Mouse (Mus musculus): ENCODE results near the gene Gm21992. TPM values are rescaled to one million over a fixed set of nuclear protein-coding genes. Genes with fewer than 3 reads are reported as not detected.
"Not testable (repeated sequence)": the region's sequence is repeated elsewhere in the genome, so short reads cannot be mapped to it uniquely, and the experiment has no call there.

Gm21992 gene
- total RNA-seq, 1 experiment: 40.0 TPM

DNA sequence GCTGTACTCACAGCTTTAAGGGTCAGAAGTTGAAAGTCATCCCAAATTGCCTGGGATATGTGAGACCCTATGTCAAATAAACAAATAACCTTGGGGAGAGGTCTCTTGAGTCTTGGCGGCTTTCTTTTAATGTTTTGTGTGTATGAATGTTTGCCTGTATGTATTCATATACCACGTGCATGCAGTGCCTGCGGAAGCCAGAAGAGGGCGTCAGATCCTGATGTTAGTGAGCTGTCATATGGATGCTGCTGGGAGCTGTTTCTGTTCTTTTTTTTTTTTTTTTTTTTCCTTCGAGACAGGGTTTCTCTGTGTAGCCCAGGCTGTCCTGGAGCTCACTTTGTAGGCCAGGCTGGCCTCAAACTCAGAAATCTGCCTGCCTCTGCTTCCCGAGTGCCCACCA lies 1.6 kb upstream of the Gm21992 start:
- DNase-seq (ENCODE audit: low read depth, low spot score): peak; percentile 81
- no peaks in the 10 kb centered on the region for H3K9me3 ChIP-seq (ENCODE audit: control insufficient read depth, insufficient read depth, low read depth, low read length)
- peaks cover 1 to 6% of the 10 kb centered on the region in 2 experiments; a peak in 3 of 4 replicates for H3K4me1 ChIP-seq (ENCODE audit: control insufficient read depth in 2 of 2, insufficient read depth in 2 of 2, low read length in 2 of 2, poor library complexity in 1 of 2)
- H3K9ac ChIP-seq (ENCODE audit: insufficient read depth, low read depth, low read length, poor library complexity, severe bottlenecking): no peak overlapping the region
- in situ Hi-C loops (cut with MboI; ENCODE audit: low sequenced_read_pairs in 2 of 2, unreplicated experiment in 2 of 2): no loop called here
- no peak overlapping the region for H3K4me3 ChIP-seq (ENCODE audit: insufficient read depth in 1 of 2, low read depth in 1 of 2, low read length in 2 of 2, poor library complexity in 1 of 2, severe bottlenecking in 1 of 2)
- TF ChIP-seq ZNF384 (IDR thresholded peaks at IDR 0.05; ENCODE audit: low read depth, low read length) (peak; percentile 95), ZC3H11A (IDR thresholded peaks at IDR 0.05; ENCODE audit: borderline replicate concordance, low read depth, low read length) (peak; percentile 7; the same call in 1 of the 2 replicates), MAFK (IDR thresholded peaks at IDR 0.05; ENCODE audit: insufficient read depth, low read depth, low read length) (no peak), HCFC1 (IDR thresholded peaks at IDR 0.05; ENCODE audit: borderline replicate concordance, insufficient read depth, low read length) (no peak), CHD2 (IDR thresholded peaks at IDR 0.05; ENCODE audit: low read depth, low read length) (no peak)
- H3K27ac ChIP-seq (ENCODE audit: insufficient read depth, low read depth, low read length, poor library complexity, severe bottlenecking): no peak overlapping the region
- peaks cover 1% of the 10 kb centered on the region; the same call in 1 of the 2 replicates for H3K36me3 ChIP-seq (ENCODE audit: control insufficient read depth, insufficient read depth, low read length, poor library complexity, severe bottlenecking)

GRCm38 (mm10) chr19:4812334-4812949 lies 1.0 kb upstream of the Gm21992 start:
- H3K36me3 ChIP-seq (ENCODE audit: control insufficient read depth, insufficient read depth, low read length, poor library complexity, severe bottlenecking); H3K4me1 ChIP-seq (ENCODE audit: control insufficient read depth in 2 of 2, insufficient read depth in 2 of 2, low read length in 2 of 2, poor library complexity in 1 of 2); DNase-seq (ENCODE audit: low read depth, low spot score); H3K9me3 ChIP-seq (ENCODE audit: control insufficient read depth, insufficient read depth, low read depth, low read length); in situ Hi-C loops (cut with MboI; ENCODE audit: low sequenced_read_pairs in 2 of 2, unreplicated experiment in 2 of 2): not testable (repeated sequence)
- Histone ChIP-seq H3K9ac (ENCODE audit: insufficient read depth, low read depth, low read length, poor library complexity, severe bottlenecking) (peak overlapping the region; percentile 89; the same call in 1 of the 2 replicates), H3K27ac (ENCODE audit: insufficient read depth, low read depth, low read length, poor library complexity, severe bottlenecking) (peak overlapping the region; percentile 89; the same call in 1 of the 2 replicates), H3K4me3 (ENCODE audit: insufficient read depth in 1 of 2, low read depth in 1 of 2, low read length in 2 of 2, poor library complexity in 1 of 2, severe bottlenecking in 1 of 2) (peak overlapping the region; percentile 77 to 94)

DNA sequence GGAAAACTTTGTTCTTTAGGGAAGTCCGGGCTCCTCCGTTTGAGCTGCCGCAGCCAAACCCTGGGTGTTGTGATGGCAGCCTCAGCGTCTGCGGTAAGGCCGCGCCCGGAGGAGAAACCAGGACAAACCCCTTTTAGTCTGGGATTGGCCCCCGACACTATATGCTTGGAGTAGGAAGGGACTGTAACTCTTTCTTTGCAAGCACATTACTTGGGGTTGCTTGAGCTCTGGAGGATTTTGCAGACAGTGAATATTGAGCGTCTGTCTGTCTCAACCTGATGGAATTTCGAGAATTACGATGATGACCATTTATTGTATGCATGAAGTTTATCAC lies 464 bp upstream of the Gm21992 start:
- Histone ChIP-seq H3K9me3 (ENCODE audit: control insufficient read depth, insufficient read depth, low read depth, low read length) (no peaks in the 10 kb centered on the region), H3K4me3 (ENCODE audit: insufficient read depth in 1 of 2, low read depth in 1 of 2, low read length in 2 of 2, poor library complexity in 1 of 2, severe bottlenecking in 1 of 2) (peak overlapping the region; percentile 77 to 94), H3K9ac (ENCODE audit: insufficient read depth, low read depth, low read length, poor library complexity, severe bottlenecking) (peak overlapping the region; percentile 89), H3K4me1 (ENCODE audit: control insufficient read depth in 2 of 2, insufficient read depth in 2 of 2, low read length in 2 of 2, poor library complexity in 1 of 2) (peaks cover 3 to 4% of the 10 kb centered on the region in 2 experiments; a peak in 3 of 4 replicates), H3K27ac (ENCODE audit: insufficient read depth, low read depth, low read length, poor library complexity, severe bottlenecking) (peak overlapping the region; percentile 89), H3K36me3 (ENCODE audit: control insufficient read depth, insufficient read depth, low read length, poor library complexity, severe bottlenecking) (peaks cover 2% of the 10 kb centered on the region; the same call in 1 of the 2 replicates)
- TF ChIP-seq CHD2 (IDR thresholded peaks at IDR 0.05; ENCODE audit: low read depth, low read length) (no peak), MAFK (IDR thresholded peaks at IDR 0.05; ENCODE audit: insufficient read depth, low read depth, low read length) (no peak), ZC3H11A (IDR thresholded peaks at IDR 0.05; ENCODE audit: borderline replicate concordance, low read depth, low read length) (0 out of 2 replicates have a peak, but pooled peaks have one; percentile 10)
- DNase-seq (ENCODE audit: low read depth, low spot score): no peak
- in situ Hi-C loops (cut with MboI; ENCODE audit: low sequenced_read_pairs in 2 of 2, unreplicated experiment in 2 of 2): no loop called here

GRCm38 (mm10) chr19:4810746-4811062 lies 708 bp downstream of the Gm21992 start:
- peaks cover 2% of the 10 kb centered on the region; the same call in 1 of the 2 replicates for H3K36me3 ChIP-seq (ENCODE audit: control insufficient read depth, insufficient read depth, low read length, poor library complexity, severe bottlenecking)
- TF ChIP-seq HCFC1 (IDR thresholded peaks at IDR 0.05; ENCODE audit: borderline replicate concordance, insufficient read depth, low read length) (peak; percentile 44; the same call in 1 of the 2 replicates), MAFK (IDR thresholded peaks at IDR 0.05; ENCODE audit: insufficient read depth, low read depth, low read length) (no peak), ZNF384 (IDR thresholded peaks at IDR 0.05; ENCODE audit: low read depth, low read length) (no peak)
- peak overlapping the region; percentile 97 for H3K9ac ChIP-seq (ENCODE audit: insufficient read depth, low read depth, low read length, poor library complexity, severe bottlenecking)
- H3K4me3 ChIP-seq (ENCODE audit: insufficient read depth in 1 of 2, low read depth in 1 of 2, low read length in 2 of 2, poor library complexity in 1 of 2, severe bottlenecking in 1 of 2): peak overlapping the region; percentile 77 to 92
- DNase-seq (ENCODE audit: low read depth, low spot score): peak; percentile 47
- in situ Hi-C loops (cut with MboI; ENCODE audit: low sequenced_read_pairs in 2 of 2, unreplicated experiment in 2 of 2): no loop called here
- peak overlapping the region; percentile 100 for H3K27ac ChIP-seq (ENCODE audit: insufficient read depth, low read depth, low read length, poor library complexity, severe bottlenecking)
- H3K4me1 ChIP-seq (ENCODE audit: control insufficient read depth in 2 of 2, insufficient read depth in 2 of 2, low read length in 2 of 2, poor library complexity in 1 of 2): peaks cover 3 to 4% of the 10 kb centered on the region in 2 experiments; a peak in 3 of 4 replicates
- no peaks in the 10 kb centered on the region for H3K9me3 ChIP-seq (ENCODE audit: control insufficient read depth, insufficient read depth, low read depth, low read length)

GRCm38 (mm10) chr19:4810309-4810708 lies 1.1 kb downstream of the Gm21992 start:
- Histone ChIP-seq H3K36me3 (ENCODE audit: control insufficient read depth, insufficient read depth, low read length, poor library complexity, severe bottlenecking) (peaks cover 2% of the 10 kb centered on the region; the same call in 1 of the 2 replicates), H3K4me3 (ENCODE audit: insufficient read depth in 1 of 2, low read depth in 1 of 2, low read length in 2 of 2, poor library complexity in 1 of 2, severe bottlenecking in 1 of 2) (peak overlapping the region; percentile 77 to 92), H3K9ac (ENCODE audit: insufficient read depth, low read depth, low read length, poor library complexity, severe bottlenecking) (peak overlapping the region; percentile 97), H3K9me3 (ENCODE audit: control insufficient read depth, insufficient read depth, low read depth, low read length) (no peaks in the 10 kb centered on the region), H3K4me1 (ENCODE audit: control insufficient read depth in 2 of 2, insufficient read depth in 2 of 2, low read length in 2 of 2, poor library complexity in 1 of 2) (peaks cover 3 to 8% of the 10 kb centered on the region in 2 experiments), H3K27ac (ENCODE audit: insufficient read depth, low read depth, low read length, poor library complexity, severe bottlenecking) (peak overlapping the region; percentile 100)
- TF ChIP-seq ZNF384 (IDR thresholded peaks at IDR 0.05; ENCODE audit: low read depth, low read length) (no peak), ZC3H11A (IDR thresholded peaks at IDR 0.05; ENCODE audit: borderline replicate concordance, low read depth, low read length) (no peak), CHD2 (IDR thresholded peaks at IDR 0.05; ENCODE audit: low read depth, low read length) (peak; percentile 75), MAFK (IDR thresholded peaks at IDR 0.05; ENCODE audit: insufficient read depth, low read depth, low read length) (no peak), HCFC1 (IDR thresholded peaks at IDR 0.05; ENCODE audit: borderline replicate concordance, insufficient read depth, low read length) (no peak)
- in situ Hi-C loops (cut with MboI; ENCODE audit: low sequenced_read_pairs in 2 of 2, unreplicated experiment in 2 of 2): no loop called here
- peak; percentile 94 for DNase-seq (ENCODE audit: low read depth, low spot score)
